8 mouse cellular contexts compared by ENCODE assay signal in genomic region chr19:41830106-41831031, GRCm38 (mm10). TPM values are rescaled to one million over a fixed set of nuclear protein-coding genes. Genes with fewer than 3 reads are reported as not detected.
DNase-seq lines count a peak whose midpoint lies in the region; ATAC-seq and TF ChIP-seq lines count a peak whose summit lies in the region.

No protein-coding gene starts in this region.

- H3K9ac ChIP-seq in hindbrain, postnatal 0 days (replicated peaks; ENCODE audit: low read length): peak overlapping the region; percentile 79

- intact Hi-C loops in gastrocnemius, adult 2 months (cut with DNase I): no loop called here
- intact Hi-C loops in left cerebral cortex, postnatal 4 days (cut with DNase I): no loop called here

- DNase-seq in kidney, adult 11 months: peak; percentile 15
- DNase-seq in kidney, adult 8-10 months: no peak
- DNase-seq in cerebellum, postnatal 10 days: peak; percentile 71 to 76
- peak; percentile 85 for DNase-seq in gastrocnemius, adult 2 months
- DNase-seq in hindbrain, postnatal 0 days (ENCODE audit: low spot score): peak; percentile 62
- peak; percentile 44 for DNase-seq in left cerebral cortex, postnatal 4 days
- peak; percentile 85 for DNase-seq in midbrain, embryonic 10.5 days (ENCODE audit: low spot score)
- DNase-seq in spleen, adult 12 weeks (ENCODE audit: low spot score): peak; percentile 48

- H3K27me3 ChIP-seq in hindbrain, postnatal 0 days (ENCODE audit: insufficient read depth, low read length): no peaks in the 10 kb centered on the region
- peaks cover 37% of the 10 kb centered on the region for H3K27me3 ChIP-seq in midbrain, embryonic 10.5 days (ENCODE audit: low read depth, poor library complexity, severe bottlenecking)

- no peaks in the 10 kb centered on the region for H3K36me3 ChIP-seq in hindbrain, postnatal 0 days (ENCODE audit: insufficient read depth, low read length)
- no peaks in the 10 kb centered on the region for H3K36me3 ChIP-seq in midbrain, embryonic 10.5 days

- peak overlapping the region; percentile 98 for H3K27ac ChIP-seq in gastrocnemius, adult 2 months
- peak overlapping the region; percentile 90 for H3K27ac ChIP-seq in hindbrain, postnatal 0 days
- H3K27ac ChIP-seq in midbrain, embryonic 10.5 days (replicated peaks): peak overlapping the region; percentile 97

- ATAC-seq in hindbrain, postnatal 0 days: peak; percentile 58

- peaks cover 13% of the 10 kb centered on the region; the same call in 1 of the 2 replicates for H3K4me1 ChIP-seq in hindbrain, postnatal 0 days (ENCODE audit: insufficient read depth, low read length)
- H3K4me1 ChIP-seq in midbrain, embryonic 10.5 days: peaks cover 39% of the 10 kb centered on the region

- no peaks in the 10 kb centered on the region for H3K9me3 ChIP-seq in hindbrain, postnatal 0 days (ENCODE audit: low read length)
- no peaks in the 10 kb centered on the region for H3K9me3 ChIP-seq in midbrain, embryonic 10.5 days (replicated peaks)

- peak overlapping the region; percentile 94 for H3K4me3 ChIP-seq in gastrocnemius, adult 2 months
- peak overlapping the region; percentile 71 for H3K4me3 ChIP-seq in hindbrain, postnatal 0 days (ENCODE audit: low read length)
- peak overlapping the region; percentile 84 for H3K4me3 ChIP-seq in midbrain, embryonic 10.5 days

- peak overlapping the region; percentile 91 for H3K4me2 ChIP-seq in hindbrain, postnatal 0 days (ENCODE audit: low read depth, low read length)

- WGBS in hindbrain, postnatal 0 days: 2% methylated on average over 97 of the region's 112 CpGs
- WGBS in midbrain, embryonic 10.5 days: under 1% methylated on average over 112 of the region's 112 CpGs

- peak; percentile 29; the same call in 1 of the 2 replicates for TF ChIP-seq CTCF in gastrocnemius, adult 2 months (IDR thresholded peaks at IDR 0.05)
- TF ChIP-seq CTCF in hindbrain, postnatal 0 days (IDR thresholded peaks at IDR 0.05; ENCODE audit: low read depth): peak; percentile 22; the same call in 1 of the 2 replicates

RNA-seq across cellular contexts. Expression of gene Frat1, which starts 0.6 kb away (rescaled TPM):
- total RNA-seq in gastrocnemius, adult 2 months (2021): 1 to 10 TPM; 6.3 to 6.8 TPM
- total RNA-seq in hindbrain, postnatal 0 days (2014; rRNA removed): 26.6 and 33.8 TPM in 2 replicates
- polyA plus RNA-seq in hindbrain, postnatal 0 days (2015; fragmentation: Nextera tagmentation; extraction: Ambion mirVana): 24.4 and 27.0 TPM in 2 replicates
- 10 to 100 TPM; 20.4 to 21.7 TPM for total RNA-seq in left cerebral cortex, postnatal 4 days (2021)
- polyA plus RNA-seq in midbrain, embryonic 10.5 days (2016; fragmentation: Nextera tagmentation; extraction: Ambion mirVana): 10.3 and 11.9 TPM in 2 replicates

RNA-seq across cellular contexts. Expression of gene Frat2, which starts 17.6 kb away (rescaled TPM):
- total RNA-seq in gastrocnemius, adult 2 months (2021): 10 to 100 TPM; 15.6 to 22.2 TPM
- 9.0 and 13.2 TPM in 2 replicates for total RNA-seq in hindbrain, postnatal 0 days (2014; rRNA removed)
- polyA plus RNA-seq in hindbrain, postnatal 0 days (2015; fragmentation: Nextera tagmentation; extraction: Ambion mirVana): 5.8 and 7.3 TPM in 2 replicates
- 10 to 100 TPM; 13.3 to 14.1 TPM for total RNA-seq in left cerebral cortex, postnatal 4 days (2021)
- polyA plus RNA-seq in midbrain, embryonic 10.5 days (2016; fragmentation: Nextera tagmentation; extraction: Ambion mirVana): 5.4 and 6.5 TPM in 2 replicates

RNA-seq across cellular contexts. Expression of gene Arhgap19, which starts 28.5 kb away (rescaled TPM):
- total RNA-seq in gastrocnemius, adult 2 months (2021): 1 to 10 TPM; 7.7 to 9.6 TPM
- total RNA-seq in hindbrain, postnatal 0 days (2014; rRNA removed): 5.4 and 5.5 TPM in 2 replicates
- polyA plus RNA-seq in hindbrain, postnatal 0 days (2015; fragmentation: Nextera tagmentation; extraction: Ambion mirVana): 3.9 and 4.4 TPM in 2 replicates
- 1 to 10 TPM; 4.2 to 4.3 TPM for total RNA-seq in left cerebral cortex, postnatal 4 days (2021)
- polyA plus RNA-seq in midbrain, embryonic 10.5 days (2016; fragmentation: Nextera tagmentation; extraction: Ambion mirVana): 38.1 and 39.5 TPM in 2 replicates

Comparison
In these comparisons a context has a peak if more than half of its experiments do, and no peak if none do; other contexts are left out.
1. DNase-seq: peak in kidney, adult 11 months (single experiment), cerebellum, postnatal 10 days (2 of 2), gastrocnemius, adult 2 months (single experiment), hindbrain, postnatal 0 days (single experiment), left cerebral cortex, postnatal 4 days (single experiment), midbrain, embryonic 10.5 days (single experiment) and spleen, adult 12 weeks (single experiment); none in kidney, adult 8-10 months (0 of 2).
2. Peak in every context shown above with its lines, with median percentiles within 50 percentile points of each other: H3K27ac ChIP-seq and H3K4me3 ChIP-seq.